Mouse (Mus musculus) intestine, embryonic 15.5 days (tissue): ENCODE data around the gene Jag1. TPM values are rescaled to one million over a fixed set of nuclear protein-coding genes. Genes with fewer than 3 reads are reported as not detected.
A peak's percentile ranks its signal among the peaks of the same experiment; 100 is the strongest.

Experiments
- ATAC-seq: fragments of 200-750 bp; cut with Nextera tagmentation; 2 replicates; pipeline ENCODE4 v1.8.0; 2017; ENCODE audit warnings: moderate TSS enrichment, moderate library complexity
- H3K27ac ChIP-seq: fragments of 300-500 bp; sonication (generic); 2 replicates; pipeline ENCODE4 v1.5.1; 2015; ENCODE audit warnings: mild to moderate bottlenecking, inconsistent platforms
- H3K27me3 ChIP-seq: fragments of 300-500 bp; sonication (generic); replicated peaks from 2 replicates; pipeline ENCODE4 v1.6.1; 2015; ENCODE audit warnings: inconsistent platforms
- H3K36me3 ChIP-seq: fragments of 300-500 bp; sonication (generic); 2 replicates; pipeline ENCODE4 v1.6.1; 2015; ENCODE audit warnings: inconsistent platforms
- H3K4me1 ChIP-seq: fragments of 300-500 bp; sonication (generic); replicated peaks from 2 replicates; pipeline ENCODE4 v1.6.1; 2015; ENCODE audit warnings: inconsistent platforms
- H3K4me2 ChIP-seq: fragments of 300-500 bp; sonication (generic); replicated peaks from 2 replicates; pipeline ENCODE4 v1.6.1; 2015; ENCODE audit warnings: mild to moderate bottlenecking, inconsistent platforms
- H3K4me3 ChIP-seq: fragments of 300-500 bp; sonication (generic); replicated peaks from 2 replicates; pipeline ENCODE4 v1.5.1; 2015; ENCODE audit warnings: inconsistent platforms
- H3K9ac ChIP-seq: fragments of 300-500 bp; sonication (generic); 2 replicates; pipeline ENCODE4 v1.6.1; 2015; ENCODE audit warnings: inconsistent platforms
- H3K9me3 ChIP-seq: fragments of 300-500 bp; sonication (generic); 2 replicates; pipeline ENCODE4 v1.6.1; 2016; ENCODE audit warnings: inconsistent platforms
- WGBS: fragments of 180-500 bp; shearing (Covaris S2); methylation state at CpG from one replicate; pipeline ENCODE4 v1.1.7; 2015; 5-methylcytosine and 5-hydroxymethylcytosine counted together
- polyA plus RNA-seq: library from polyadenylated mRNA; unstranded; fragments of >200 nt; fragmentation: Nextera tagmentation; extraction: Ambion mirVana; gene quantifications from 2 replicates; pipeline ENCODE4 v1.2.1, GENCODE M21; 2015

The Jag1 gene
- 15.8 and 18.3 TPM in 2 replicates for polyA plus RNA-seq

GRCm38 (mm10) chr2:137116025-137116674, at the start of gene Jag1:
Gene Jag1 (minus strand): TSS chr2:137116644.
- Histone ChIP-seq H3K36me3 (no peaks in the 10 kb centered on the region), H3K27me3 (no peaks in the 10 kb centered on the region), H3K27ac (peak within 1 kb of the TSS; percentile 99), H3K9ac (peak within 1 kb of the TSS; percentile 86), H3K4me2 (peak within 1 kb of the TSS; percentile 94), H3K4me1 (peaks cover 13% of the 10 kb centered on the region; the same call in 1 of the 2 replicates), H3K9me3 (no peaks in the 10 kb centered on the region), H3K4me3 (peak within 1 kb of the TSS; percentile 65)
- WGBS = under 1% methylated on average over 59 of the region's 59 CpGs
- peak; percentile 1; the same call in 1 of the 2 replicates for ATAC-seq

GRCm38 (mm10) chr2:137156018-137156417, 39.6 kb upstream of the Jag1 start:
- ATAC-seq = no peak
- Histone ChIP-seq H3K27me3 (no peaks in the 10 kb centered on the region), H3K36me3 (no peaks in the 10 kb centered on the region), H3K4me2 (no peak overlapping the region), H3K9me3 (no peaks in the 10 kb centered on the region), H3K4me1 (no peaks in the 10 kb centered on the region), H3K4me3 (no peak overlapping the region), H3K9ac (no peak overlapping the region), H3K27ac (no peak overlapping the region)
- WGBS = 45% methylated on average over 1 of the region's 1 CpGs

GRCm38 (mm10) chr2:137153825-137154224, 37.4 kb upstream of the Jag1 start:
- H3K36me3 ChIP-seq = no peaks in the 10 kb centered on the region
- no peaks in the 10 kb centered on the region for H3K9me3 ChIP-seq
- no peaks in the 10 kb centered on the region for H3K4me1 ChIP-seq
- no peak overlapping the region for H3K9ac ChIP-seq
- 36% methylated on average over 4 of the region's 4 CpGs for WGBS
- peak; percentile 82 for ATAC-seq
- no peak overlapping the region for H3K27ac ChIP-seq
- H3K27me3 ChIP-seq = no peaks in the 10 kb centered on the region
- no peak overlapping the region for H3K4me3 ChIP-seq
- H3K4me2 ChIP-seq = no peak overlapping the region

- H3K4me2 ChIP-seq = no peak overlapping the region
- no peaks in the 10 kb centered on the region for H3K36me3 ChIP-seq
- H3K27me3 ChIP-seq = no peaks in the 10 kb centered on the region
- no peaks in the 10 kb centered on the region for H3K9me3 ChIP-seq
- no peak overlapping the region for H3K9ac ChIP-seq
- 0 out of 2 replicates have a peak, but pooled peaks have one; percentile 6 for ATAC-seq
- H3K27ac ChIP-seq = no peak overlapping the region
- WGBS = 71% methylated on average over 10 of the region's 10 CpGs
- no peaks in the 10 kb centered on the region for H3K4me1 ChIP-seq
- H3K4me3 ChIP-seq = no peak overlapping the region
Measured at GRCm38 (mm10) chr2:137153172-137153667, 36.8 kb upstream of the Jag1 start.

- no peak overlapping the region for H3K4me2 ChIP-seq
- no peaks in the 10 kb centered on the region for H3K27me3 ChIP-seq
- H3K36me3 ChIP-seq = no peaks in the 10 kb centered on the region
- 88% methylated on average over 3 of the region's 3 CpGs for WGBS
- H3K9me3 ChIP-seq = no peaks in the 10 kb centered on the region
- no peak overlapping the region for H3K27ac ChIP-seq
- no peak overlapping the region for H3K9ac ChIP-seq
- no peaks in the 10 kb centered on the region for H3K4me1 ChIP-seq
- no peak for ATAC-seq
- no peak overlapping the region for H3K4me3 ChIP-seq
Measured at GRCm38 (mm10) chr2:137150953-137151352, 34.5 kb upstream of the Jag1 start.

GRCm38 (mm10) chr2:137146938-137147666, 30.7 kb upstream of the Jag1 start:
- Histone ChIP-seq H3K27me3 (no peaks in the 10 kb centered on the region), H3K27ac (no peak overlapping the region), H3K4me1 (no peaks in the 10 kb centered on the region), H3K9ac (no peak overlapping the region), H3K4me2 (no peak overlapping the region), H3K9me3 (no peaks in the 10 kb centered on the region), H3K36me3 (no peaks in the 10 kb centered on the region), H3K4me3 (no peak overlapping the region)
- 65% methylated on average over 2 of the region's 2 CpGs for WGBS
- ATAC-seq = peak; percentile 87

GRCm38 (mm10) chr2:137138063-137138462, 21.6 kb upstream of the Jag1 start:
- Histone ChIP-seq H3K4me1 (no peaks in the 10 kb centered on the region), H3K36me3 (no peaks in the 10 kb centered on the region), H3K27ac (no peak overlapping the region), H3K27me3 (no peaks in the 10 kb centered on the region), H3K9ac (no peak overlapping the region), H3K4me2 (no peak overlapping the region), H3K9me3 (no peaks in the 10 kb centered on the region), H3K4me3 (no peak overlapping the region)
- WGBS = 95% methylated on average over 1 of the region's 1 CpGs
- no peak for ATAC-seq

GRCm38 (mm10) chr2:137134035-137134434, 17.6 kb upstream of the Jag1 start:
- Histone ChIP-seq H3K9ac (no peak overlapping the region), H3K27me3 (no peaks in the 10 kb centered on the region), H3K4me3 (no peak overlapping the region), H3K36me3 (no peaks in the 10 kb centered on the region), H3K4me1 (no peaks in the 10 kb centered on the region), H3K9me3 (no peaks in the 10 kb centered on the region), H3K27ac (no peak overlapping the region), H3K4me2 (no peak overlapping the region)
- WGBS = 57% methylated on average over 5 of the region's 5 CpGs
- peak; percentile 55; the same call in 1 of the 2 replicates for ATAC-seq

GRCm38 (mm10) chr2:137124861-137125260, 8.4 kb upstream of the Jag1 start:
- ATAC-seq = no peak

GRCm38 (mm10) chr2:137117321-137117690, 862 bp upstream of the Jag1 start:
- peak; percentile 76 for ATAC-seq
- Histone ChIP-seq H3K4me1 (peaks cover 13% of the 10 kb centered on the region; the same call in 1 of the 2 replicates), H3K27me3 (no peaks in the 10 kb centered on the region), H3K4me3 (peak overlapping the region; percentile 65), H3K9ac (peak overlapping the region; percentile 75), H3K9me3 (no peaks in the 10 kb centered on the region), H3K36me3 (no peaks in the 10 kb centered on the region), H3K4me2 (peak overlapping the region; percentile 94), H3K27ac (peak overlapping the region; percentile 99)
- WGBS = under 1% methylated on average over 33 of the region's 33 CpGs

More at GRCm38 (mm10) chr2:137124861-137125260, 8.4 kb upstream of the Jag1 start:
- no peaks in the 10 kb centered on the region for H3K27me3 ChIP-seq
- H3K27ac ChIP-seq = no peak overlapping the region
- no peaks in the 10 kb centered on the region for H3K9me3 ChIP-seq
- 76% methylated on average over 1 of the region's 1 CpGs for WGBS
- no peaks in the 10 kb centered on the region for H3K36me3 ChIP-seq
- H3K9ac ChIP-seq = no peak overlapping the region
- H3K4me1 ChIP-seq = no peaks in the 10 kb centered on the region
- no peak overlapping the region for H3K4me3 ChIP-seq
- no peak overlapping the region for H3K4me2 ChIP-seq

GRCm38 (mm10) chr2:137116675-137117320, 354 bp upstream of the Jag1 start:
- ATAC-seq = peak; percentile 91
- WGBS = under 1% methylated on average over 60 of the region's 61 CpGs
- Histone ChIP-seq H3K9me3 (no peaks in the 10 kb centered on the region), H3K4me2 (peak overlapping the region; percentile 94), H3K36me3 (no peaks in the 10 kb centered on the region), H3K27ac (peak overlapping the region; percentile 99), H3K27me3 (no peaks in the 10 kb centered on the region), H3K4me1 (peaks cover 13% of the 10 kb centered on the region; the same call in 1 of the 2 replicates), H3K9ac (peak overlapping the region; percentile 86), H3K4me3 (peak overlapping the region; percentile 65)
